ENCODE assay signal across 32 mouse cellular contexts in genomic region chr13:69974835-69975234, GRCm38 (mm10).
"Had no signal": no experiment of that assay in that cellular context is flagged by ENCODE, and none has a peak within 500 bp of the region (broad histone marks: within the 10 kb centered on the region; RNA-seq: fewer than 3 reads in every experiment).

No protein-coding gene starts in this region.

- H3K27ac ChIP-seq: heart, embryonic 13.5 days; heart, embryonic 15.5 days; hindbrain, embryonic 10.5 days; hindbrain, embryonic 12.5 days; hindbrain, embryonic 13.5 days; hindbrain, embryonic 14.5 days; hindbrain, embryonic 15.5 days; hindbrain, postnatal 0 days; intestine, embryonic 15.5 days; kidney, embryonic 15.5 days; kidney, postnatal 0 days; layer of hippocampus, adult 2 months; left cerebral cortex, adult 2 months had no signal

- H3K4me1 ChIP-seq: heart, embryonic 12.5 days; heart, embryonic 13.5 days; heart, embryonic 15.5 days; hindbrain, embryonic 10.5 days; intestine, embryonic 15.5 days; kidney, embryonic 15.5 days had no signal

- H3K9ac ChIP-seq: heart, embryonic 12.5 days; heart, embryonic 13.5 days; heart, embryonic 15.5 days; hindbrain, embryonic 12.5 days; hindbrain, embryonic 13.5 days; hindbrain, embryonic 14.5 days; hindbrain, embryonic 15.5 days; intestine, embryonic 15.5 days; kidney, embryonic 15.5 days had no signal

- ATAC-seq: hindbrain, embryonic 16.5 days; hindbrain, postnatal 0 days; inflammation-experienced regulatory T-cells, adult 6 months; intestine, embryonic 15.5 days; intestine, embryonic 16.5 days; intestine, postnatal 0 days had no signal

- DNase-seq: heart, postnatal 10 days; heart, postnatal 14 days; heart, postnatal 36 days; kidney, adult 11 months; kidney, adult 18-20 months; kidney, adult 2 months; kidney, adult 8-10 months; kidney, adult 9 months; kidney, postnatal 10 days; kidney, postnatal 14 days; kidney, postnatal 25 days; kidney, postnatal 36 days; kidney, postnatal 4 days; layer of hippocampus, adult 9-11 months had no signal

- H3K9me3 ChIP-seq: heart, embryonic 12.5 days; heart, embryonic 13.5 days; heart, embryonic 15.5 days; hindbrain, embryonic 10.5 days; hindbrain, embryonic 12.5 days; hindbrain, embryonic 13.5 days; hindbrain, embryonic 15.5 days; intestine, embryonic 15.5 days; kidney, embryonic 15.5 days had no signal

- H3K36me3 ChIP-seq: heart, embryonic 12.5 days; heart, embryonic 13.5 days; heart, embryonic 15.5 days; hindbrain, embryonic 10.5 days; hindbrain, embryonic 12.5 days; hindbrain, embryonic 13.5 days; hindbrain, embryonic 15.5 days; intestine, embryonic 15.5 days; kidney, embryonic 15.5 days had no signal

- H3K4me3 ChIP-seq: heart, embryonic 12.5 days; heart, embryonic 13.5 days; heart, embryonic 15.5 days; hindbrain, embryonic 10.5 days; hindbrain, embryonic 12.5 days; hindbrain, embryonic 13.5 days; hindbrain, embryonic 15.5 days; intestine, embryonic 15.5 days; kidney, embryonic 15.5 days; layer of hippocampus, adult 2 months; left cerebral cortex, adult 2 months had no signal

- H3K27me3 ChIP-seq: heart, embryonic 12.5 days; heart, embryonic 13.5 days; heart, embryonic 15.5 days; hindbrain, embryonic 12.5 days; hindbrain, embryonic 13.5 days; hindbrain, embryonic 15.5 days; intestine, embryonic 15.5 days; kidney, embryonic 15.5 days had no signal
